Mouse (Mus musculus) heart, adult 10 weeks (tissue): Measurements from ENCODE around the gene Smc1a. TPM values are rescaled to one million over a fixed set of nuclear protein-coding genes. Genes with fewer than 3 reads are reported as not detected.

ENCODE experiments used
- polyA plus RNA-seq: library from polyadenylated mRNA; stranded (reverse); fragments of 350-450 nt; fragmentation: Illumina TruSeq; extraction: RNeasy Lipid Tissue Mini Kit (QIAGEN cat#74804); gene quantifications from one replicate; pipeline ENCODE4 v1.2.3, GENCODE M21; 2014; ENCODE audit warnings: low read depth, low replicate concordance

Gene Smc1a
- polyA plus RNA-seq: 38.1 TPM

DNA sequence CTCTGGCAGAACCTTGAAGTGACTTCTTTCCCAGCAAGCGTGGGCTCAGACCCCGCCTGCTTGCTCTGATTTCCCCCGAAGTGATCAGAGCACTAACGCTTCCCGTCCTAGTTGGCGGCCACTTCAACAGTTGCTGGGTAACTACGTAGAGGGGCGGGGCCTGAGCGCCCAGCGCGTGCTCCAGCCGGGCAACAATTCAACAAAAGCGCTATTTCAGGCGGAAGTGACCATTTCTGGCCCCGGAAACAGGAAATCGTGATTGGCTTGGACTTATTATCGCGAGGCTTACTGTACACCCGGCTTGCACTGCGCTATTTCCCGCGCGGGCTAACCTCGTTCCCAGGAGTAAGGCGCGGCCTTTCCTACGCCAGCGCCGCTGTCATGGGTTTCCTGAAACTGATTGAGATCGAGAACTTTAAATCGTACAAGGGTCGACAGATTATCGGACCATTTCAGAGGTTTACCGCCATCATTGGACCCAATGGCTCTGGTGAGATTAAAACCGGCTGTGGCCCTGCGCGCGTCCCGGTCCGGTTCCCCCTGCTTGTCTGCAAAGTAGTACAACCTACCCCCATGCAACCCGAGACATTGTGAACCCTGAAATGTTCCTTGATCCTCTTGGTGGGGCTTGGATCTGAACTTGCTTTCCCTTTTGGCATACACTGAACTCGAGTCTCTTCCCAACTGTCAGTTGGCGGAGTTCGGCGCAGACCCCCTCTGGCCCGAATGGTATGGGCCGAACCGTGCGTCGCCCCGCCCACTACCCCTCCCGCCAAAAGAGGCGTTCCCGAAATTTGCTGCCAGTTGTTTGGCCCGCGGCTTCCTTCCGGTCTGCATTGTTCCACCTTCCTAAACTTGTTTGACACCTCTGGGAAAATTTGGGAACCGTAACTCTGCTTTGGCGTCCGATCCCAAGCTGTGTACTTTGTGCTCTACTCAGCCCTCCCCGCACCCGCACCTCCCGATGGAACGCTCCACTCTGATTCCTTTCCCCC lies at the start of gene Smc1a, which contains the start of gene Ribc1:
Gene Smc1a (plus strand): TSS at position 278 of the 995 bp plus-strand sequence.
Gene Ribc1 (minus strand): TSS at position 145 of the 995 bp plus-strand sequence.

DNA sequence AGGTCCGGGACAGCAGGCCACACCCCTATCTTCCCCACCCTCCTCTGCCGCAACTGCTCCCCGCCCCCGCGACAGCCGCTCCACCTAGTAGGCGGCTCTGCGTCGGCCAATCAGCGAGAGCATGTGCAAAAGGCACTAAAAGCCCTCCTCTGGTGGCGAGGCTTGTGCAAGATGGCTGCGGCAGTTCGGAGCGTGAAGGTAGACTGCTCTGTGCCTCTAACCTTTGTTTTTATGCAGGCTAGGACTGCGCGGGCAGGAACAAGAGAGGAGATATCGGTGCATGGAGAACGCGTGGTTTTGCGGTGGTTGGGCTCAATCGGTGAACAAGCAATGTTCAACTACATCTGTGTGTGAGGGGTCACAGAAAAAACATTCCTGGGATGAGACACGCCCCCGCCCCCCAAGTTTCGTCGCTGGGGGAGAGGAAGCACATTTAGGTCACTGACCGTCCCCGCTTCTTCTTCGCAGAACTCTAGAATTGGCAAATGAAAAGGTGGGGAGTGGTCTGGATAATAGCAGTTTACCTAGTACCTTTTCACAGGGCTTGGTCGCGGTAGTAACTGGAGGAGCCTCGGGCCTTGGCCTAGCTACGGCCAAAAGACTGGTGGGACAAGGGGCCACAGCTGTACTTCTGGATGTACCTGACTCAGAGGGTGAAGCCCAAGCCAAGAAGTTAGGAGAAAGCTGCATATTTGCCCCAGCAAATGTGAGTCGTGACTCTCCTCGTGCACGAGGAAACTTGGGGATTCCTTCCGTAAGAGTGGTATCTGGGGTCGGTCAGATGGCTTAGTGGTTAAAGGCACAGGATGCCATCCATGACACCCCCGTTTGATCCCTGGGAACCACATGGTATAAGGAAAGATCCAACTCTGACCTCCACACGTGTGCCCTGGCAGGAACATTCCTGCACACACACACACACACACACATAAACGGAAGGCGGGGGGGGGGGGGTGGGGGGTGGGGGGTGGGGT lies 14.2 kb upstream of the Smc1a start, which contains the start of gene Hsd17b10:
Gene Hsd17b10 (plus strand): TSS at position 109 of the 974 bp plus-strand sequence.

Other genes starting within 250 kb of the Smc1a start
- gene Huwe1, start 215.6 kb upstream of the Smc1a start, polyA plus RNA-seq: 78.6 TPM
- 234 TPM for gene Hsd17b10, start 14.6 kb upstream of the Smc1a start, polyA plus RNA-seq
- 0.71 TPM for gene Ribc1, start 133 bp upstream of the Smc1a start, polyA plus RNA-seq
- 72.8 TPM for gene Iqsec2, start 127.8 kb downstream of the Smc1a start, polyA plus RNA-seq
- gene Kdm5c, start 216.6 kb downstream of the Smc1a start, polyA plus RNA-seq: 31.3 TPM